Mouse (Mus musculus): ENCODE measurements around the gene 2010111I01Rik.

DNA sequence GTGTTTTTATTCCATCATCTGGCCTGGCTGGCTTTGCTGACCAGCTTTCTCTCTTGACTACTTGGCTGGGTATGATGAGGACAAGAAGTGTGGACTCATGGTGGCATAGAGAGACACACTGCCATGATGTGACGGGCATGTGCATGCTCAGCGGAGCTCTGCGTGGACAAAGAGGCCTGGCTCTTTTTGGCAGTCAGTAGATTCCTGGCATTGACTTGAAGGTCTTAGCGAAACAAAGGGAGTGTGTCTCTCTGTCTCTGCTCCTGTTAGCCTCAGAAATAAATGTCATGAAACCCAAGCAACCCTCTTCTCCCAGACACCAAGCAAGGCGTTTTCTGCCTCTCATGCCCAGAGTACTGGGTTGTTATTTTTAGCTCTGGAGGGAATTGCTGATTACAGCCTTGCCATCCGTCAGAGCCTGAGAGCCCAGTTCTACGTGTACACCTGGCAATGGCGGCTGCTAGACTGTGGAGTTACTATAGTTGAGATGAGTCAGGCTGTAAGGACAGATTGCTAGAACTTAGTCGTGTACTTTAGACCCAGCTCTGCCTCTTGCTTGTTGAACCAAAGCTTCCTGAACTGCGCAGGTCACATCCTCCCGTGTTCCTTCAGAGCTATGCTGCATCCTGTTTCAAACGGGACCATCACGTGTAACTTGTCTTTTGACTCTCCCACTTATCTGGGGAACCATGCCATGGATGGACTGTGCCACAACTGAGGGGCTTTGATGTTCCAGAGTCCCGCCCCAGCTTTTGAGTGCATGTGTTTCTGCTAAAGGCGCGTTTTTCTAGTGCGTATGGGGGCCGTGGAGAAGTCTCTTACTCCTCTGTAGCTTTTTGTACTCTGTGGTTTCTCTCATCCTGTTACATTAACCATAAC is 296.3 kb downstream of the 2010111I01Rik start:
- TF ChIP-seq CTCF (conservative IDR thresholded peaks at IDR 0.05; ENCODE audit: insufficient read depth, insufficient read length, low read depth, low read length) (no peak), POLR2A (IDR thresholded peaks at IDR 0.05; ENCODE audit: low read depth, low read length) (no peak)

All from kidney, adult 2 months (tissue).